Mouse (Mus musculus) cerebellum, adult 9-10 months (tissue): Measurements from ENCODE around the gene Cib1.
A peak's percentile ranks its signal among the peaks of the same experiment; 100 is the strongest.

ENCODE experiments used
- DNase-seq: peaks from one replicate; pipeline ENCODE4 v3.0.0; 2022

Cib1 gene

GRCm38 (mm10) chr7:80200588-80200945 is 32.0 kb downstream of the Cib1 start:
- no peak for DNase-seq

- no peak for DNase-seq
These were observed 32.6 kb downstream of the Cib1 start for GRCm38 (mm10) chr7:80199851-80200587.

GRCm38 (mm10) chr7:80199286-80199685 is 33.3 kb downstream of the Cib1 start:
- no peak for DNase-seq

GRCm38 (mm10) chr7:80198863-80199262 is 33.8 kb downstream of the Cib1 start:
- no peak for DNase-seq

GRCm38 (mm10) chr7:80197941-80198778 is 34.5 kb downstream of the Cib1 start:
- peak; percentile 72 for DNase-seq

GRCm38 (mm10) chr7:80197371-80197770 is 35.2 kb downstream of the Cib1 start:
- DNase-seq, result no peak

- DNase-seq, result no peak
These were observed 36.9 kb downstream of the Cib1 start for GRCm38 (mm10) chr7:80195576-80196263.

GRCm38 (mm10) chr7:80195146-80195545 is 37.5 kb downstream of the Cib1 start:
- no peak for DNase-seq

- no peak for DNase-seq
These were observed 38.5 kb downstream of the Cib1 start for GRCm38 (mm10) chr7:80193941-80194739.

- no peak for DNase-seq
These were observed 40.2 kb downstream of the Cib1 start for GRCm38 (mm10) chr7:80192226-80193061.

- no peak for DNase-seq
These were observed 41.2 kb downstream of the Cib1 start for GRCm38 (mm10) chr7:80191455-80191854.

GRCm38 (mm10) chr7:80189147-80189933 is 43.3 kb downstream of the Cib1 start:
- DNase-seq, result no peak

- DNase-seq, result no peak
These were observed 44.0 kb downstream of the Cib1 start for GRCm38 (mm10) chr7:80188579-80189125.

- DNase-seq, result peak; percentile 46
These were observed 45.1 kb downstream of the Cib1 start for GRCm38 (mm10) chr7:80187501-80187900.

- DNase-seq, result peak; percentile 86
These were observed 45.9 kb downstream of the Cib1 start, which contains the start of gene Sema4b for GRCm38 (mm10) chr7:80186531-80187296. Gene Sema4b (plus strand): TSS chr7:80186841.

- peak; percentile 39 for DNase-seq
These were observed 46.6 kb downstream of the Cib1 start for GRCm38 (mm10) chr7:80186021-80186420.

- no peak for DNase-seq
These were observed 47.6 kb downstream of the Cib1 start for GRCm38 (mm10) chr7:80184968-80185367.

- no peak for DNase-seq
These were observed 48.1 kb downstream of the Cib1 start for GRCm38 (mm10) chr7:80184551-80184950.

GRCm38 (mm10) chr7:80183969-80184368 is 48.6 kb downstream of the Cib1 start:
- no peak for DNase-seq

GRCm38 (mm10) chr7:80183466-80183865 is 49.1 kb downstream of the Cib1 start:
- DNase-seq, result no peak
